Mouse (Mus musculus) spleen, adult 2 months (tissue): Measurements from ENCODE around the gene 4933424G06Rik. TPM values are rescaled to one million over a fixed set of nuclear protein-coding genes. Genes with fewer than 3 reads are reported as not detected.
A peak's percentile ranks its signal among the peaks of the same experiment; 100 is the strongest.

ENCODE experiments used
- DNase-seq, 2 experiments: peaks; one replicate each; pipeline versions ENCODE4 v3.0.0 to v3.0.0-alpha.2; 2012 to 2021; ENCODE audit warnings: low spot score in 2 of 2, low read depth in 1 of 2
- H3K27ac ChIP-seq: fragments of 200-500 bp; 2 replicates; pipeline ENCODE4 v1.5.1; 2012; ENCODE audit warnings: low read length, inconsistent platforms; ENCODE audit not compliant: insufficient read depth
- H3K27me3 ChIP-seq: fragments of 200-500 bp; 2 replicates; pipeline ENCODE4 v1.6.1; 2012; ENCODE audit warnings: mild to moderate bottlenecking, moderate library complexity, low read length, inconsistent platforms; ENCODE audit not compliant: control insufficient read depth, insufficient read depth
- H3K36me3 ChIP-seq: fragments of 200-500 bp; 2 replicates; pipeline ENCODE4 v1.6.1; 2012; ENCODE audit warnings: mild to moderate bottlenecking, low read length, inconsistent platforms; ENCODE audit not compliant: control insufficient read depth, insufficient read depth
- H3K4me1 ChIP-seq: fragments of 200-500 bp; 2 replicates; pipeline ENCODE4 v1.6.1; 2011; ENCODE audit warnings: inconsistent platforms; ENCODE audit not compliant: control insufficient read depth, insufficient read depth, insufficient read length
- H3K4me3 ChIP-seq: fragments of 200-500 bp; 2 replicates; pipeline ENCODE4 v1.5.1; 2011; ENCODE audit warnings: mild to moderate bottlenecking, inconsistent platforms; ENCODE audit not compliant: insufficient read depth, insufficient read length; ENCODE audit errors: extremely low read depth
- CTCF ChIP-seq: fragments of 200-500 bp; IDR thresholded peaks from 2 replicates; pipeline ENCODE4 v1.5.1; 2011; ENCODE audit warnings: mild to moderate bottlenecking, inconsistent platforms; ENCODE audit not compliant: insufficient read depth, insufficient read length, insufficient replicate concordance; ENCODE audit errors: extremely low read depth
- POLR2A ChIP-seq: fragments of 200-500 bp; IDR thresholded peaks from 2 replicates; pipeline ENCODE4 v1.6.1; 2011; ENCODE audit warnings: low read depth, low read length, inconsistent platforms
- WGBS: fragments of 180-500 bp; shearing (Covaris S2); methylation state at CpG from one replicate; pipeline ENCODE4 v1.1.7; 2018; 5-methylcytosine and 5-hydroxymethylcytosine counted together
- polyA plus RNA-seq: library from polyadenylated mRNA; depleted of rRNA; stranded (reverse); fragments of >200 nt; gene quantifications from 2 replicates; pipeline ENCODE4 v1.2.3, GENCODE M21; 2012

Gene 4933424G06Rik
- polyA plus RNA-seq, 1 experiment = not detected

GRCm38 (mm10) chr1:36672648-36673350 is 37.1 kb upstream of the 4933424G06Rik start:
- H3K4me3 ChIP-seq = no peak overlapping the region
- H3K36me3 ChIP-seq = no peaks in the 10 kb centered on the region
- TF ChIP-seq POLR2A = no peak
- no peak for TF ChIP-seq CTCF
- H3K4me1 ChIP-seq = no peaks in the 10 kb centered on the region
- WGBS = 84% methylated on average over 16 of the region's 16 CpGs
- DNase-seq = no peak
- no peaks in the 10 kb centered on the region for H3K27me3 ChIP-seq
- H3K27ac ChIP-seq = no peak overlapping the region

GRCm38 (mm10) chr1:36674936-36675335 is 35.0 kb upstream of the 4933424G06Rik start:
- no peak for DNase-seq
- TF ChIP-seq POLR2A = no peak
- TF ChIP-seq CTCF = no peak
- H3K36me3 ChIP-seq = no peaks in the 10 kb centered on the region
- H3K4me3 ChIP-seq = no peak overlapping the region
- 62% methylated on average over 3 of the region's 3 CpGs for WGBS
- H3K4me1 ChIP-seq = no peaks in the 10 kb centered on the region
- no peak overlapping the region for H3K27ac ChIP-seq
- H3K27me3 ChIP-seq = no peaks in the 10 kb centered on the region

- no peaks in the 10 kb centered on the region for H3K36me3 ChIP-seq
- H3K4me3 ChIP-seq = no peak overlapping the region
- no peaks in the 10 kb centered on the region for H3K4me1 ChIP-seq
- TF ChIP-seq POLR2A = no peak
- TF ChIP-seq CTCF = no peak
- no peaks in the 10 kb centered on the region for H3K27me3 ChIP-seq
- H3K27ac ChIP-seq = no peak overlapping the region
- WGBS = 91% methylated on average over 7 of the region's 7 CpGs
- no peak for DNase-seq
Observed at GRCm38 (mm10) chr1:36680893-36681292, 29.1 kb upstream of the 4933424G06Rik start.

GRCm38 (mm10) chr1:36682620-36683355 is 27.2 kb upstream of the 4933424G06Rik start, which contains the start of gene Fam178b:
Fam178b (minus strand) TSS chr1:36683183.
- DNase-seq = no peak
- 93% methylated on average over 39 of the region's 39 CpGs for WGBS
- H3K4me3 ChIP-seq = no peak within 1 kb of the TSS
- H3K4me1 ChIP-seq = no peaks in the 10 kb centered on the region
- no peak within 1 kb of the TSS for H3K27ac ChIP-seq
- no peaks in the 10 kb centered on the region for H3K27me3 ChIP-seq
- no peaks in the 10 kb centered on the region for H3K36me3 ChIP-seq
- TF ChIP-seq CTCF = no peak
- TF ChIP-seq POLR2A = no peak

DNA sequence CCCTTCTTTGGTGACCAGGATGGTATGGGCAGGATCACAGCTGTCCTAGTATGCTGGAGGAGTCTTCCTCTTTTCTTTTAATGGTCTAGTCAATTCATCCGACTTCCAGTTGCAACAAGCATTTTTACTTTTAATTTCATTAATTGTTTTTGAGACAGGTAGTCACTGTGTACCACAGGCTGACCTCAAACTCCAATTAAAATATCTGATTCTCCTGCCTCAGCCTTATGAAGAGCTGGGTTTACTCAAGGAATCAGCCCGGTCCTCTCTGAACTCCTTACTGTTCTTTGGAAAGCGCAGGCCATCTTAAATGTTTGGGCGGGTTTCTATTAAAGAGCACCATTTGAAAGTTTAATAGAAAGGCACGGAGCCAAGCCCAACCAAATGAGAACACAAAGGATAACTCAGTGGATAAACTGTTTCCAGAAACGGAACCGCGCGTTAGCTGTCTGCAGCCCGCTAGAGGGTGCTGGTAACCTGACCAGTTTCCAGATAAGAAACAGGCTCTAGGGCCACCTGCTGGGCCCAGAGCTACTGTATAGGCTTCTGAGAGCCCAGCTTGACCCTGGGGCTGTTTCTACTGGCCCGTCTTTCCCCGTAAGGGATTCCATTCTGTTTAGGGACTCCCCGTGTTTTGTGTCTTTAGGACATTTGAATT is 26.0 kb upstream of the 4933424G06Rik start:
- Histone ChIP-seq H3K27me3 (no peaks in the 10 kb centered on the region), H3K4me3 (no peak overlapping the region), H3K27ac (no peak overlapping the region), H3K4me1 (no peaks in the 10 kb centered on the region), H3K36me3 (no peaks in the 10 kb centered on the region)
- WGBS = 8% methylated on average over 13 of the region's 13 CpGs
- TF ChIP-seq POLR2A = no peak
- TF ChIP-seq CTCF = peak; percentile 74; the same call in 1 of the 2 replicates
- DNase-seq = peak; percentile 45 to 76

GRCm38 (mm10) chr1:36690671-36691235 is 19.2 kb upstream of the 4933424G06Rik start:
- Histone ChIP-seq H3K4me1 (peaks cover 9% of the 10 kb centered on the region; the same call in 1 of the 2 replicates), H3K36me3 (peaks cover 3% of the 10 kb centered on the region; the same call in 1 of the 2 replicates), H3K27ac (peak overlapping the region; percentile 74), H3K27me3 (no peaks in the 10 kb centered on the region), H3K4me3 (peak overlapping the region; percentile 55; the same call in 1 of the 2 replicates)
- TF ChIP-seq POLR2A = no peak
- no peak for TF ChIP-seq CTCF
- DNase-seq = no peak
- 62% methylated on average over 11 of the region's 11 CpGs for WGBS
